Mouse (Mus musculus) granulocyte monocyte progenitor cell, adult 5-6 weeks (primary cell): ENCODE measurements around the gene Nme3. TPM values are rescaled to one million over a fixed set of nuclear protein-coding genes. Genes with fewer than 3 reads are reported as not detected.
"Not testable (repeated sequence)": the region's sequence is repeated elsewhere in the genome, so short reads cannot be mapped to it uniquely, and the experiment has no call there.

ENCODE experiments used
- ATAC-seq: replicated peaks from 2 replicates; pipeline ENCODE4 v1.8.0; 2016; ENCODE audit warnings: mild to moderate bottlenecking, moderate TSS enrichment, inconsistent platforms; ENCODE audit not compliant: poor library complexity, severe bottlenecking
- total RNA-seq, 2 experiments: library from RNA; stranded (forward) in 1 of 2; stranded (reverse) in 1 of 2; fragments of 200-712, 200-1000 nt in 1 of 2; fragments of >200 nt in 1 of 2; fragmentation: Nextera tagmentation in 1 of 2; gene quantifications; 2 replicates each; pipeline ENCODE4 v1.2.3; 2014 to 2017

The Nme3 gene
- total RNA-seq, 2 experiments from 2014 or later, result 18.8 to 21.2 TPM

GRCm38 (mm10) chr17:24898041-24898854, 1.9 kb downstream of the Nme3 start:
- ATAC-seq, result no peak

- ATAC-seq, result no peak
Observed at GRCm38 (mm10) chr17:24899153-24899552, 2.9 kb downstream of the Nme3 start.

- ATAC-seq, result no peak
Observed at GRCm38 (mm10) chr17:24900014-24900413, 3.7 kb downstream of the Nme3 start.

DNA sequence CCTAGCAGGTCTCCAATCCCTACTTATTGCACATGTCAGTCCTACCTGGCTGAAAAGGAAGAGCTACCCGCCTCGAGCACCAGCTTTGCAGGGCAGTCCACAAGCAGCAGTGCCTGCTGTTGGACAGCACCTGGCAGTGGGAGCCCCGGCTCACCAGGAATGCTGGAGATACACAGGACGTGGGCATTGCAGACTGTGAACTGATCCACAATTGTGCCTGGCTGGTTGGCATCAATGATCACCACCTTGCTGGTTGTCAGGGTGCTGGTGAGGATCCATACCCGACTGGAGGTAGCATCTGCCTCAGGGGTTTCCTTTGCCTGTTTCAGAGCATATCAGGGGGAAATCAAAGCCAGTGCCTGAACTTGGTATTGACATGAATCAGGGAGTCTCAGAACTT, 5.8 kb downstream of the Nme3 start:
- ATAC-seq, result no peak

GRCm38 (mm10) chr17:24902671-24903474, 6.6 kb downstream of the Nme3 start:
- peak; percentile 43 for ATAC-seq

GRCm38 (mm10) chr17:24903767-24904166, 7.5 kb downstream of the Nme3 start:
- no peak for ATAC-seq

GRCm38 (mm10) chr17:24907591-24907990, 11.3 kb downstream of the Nme3 start:
- no peak for ATAC-seq

DNA sequence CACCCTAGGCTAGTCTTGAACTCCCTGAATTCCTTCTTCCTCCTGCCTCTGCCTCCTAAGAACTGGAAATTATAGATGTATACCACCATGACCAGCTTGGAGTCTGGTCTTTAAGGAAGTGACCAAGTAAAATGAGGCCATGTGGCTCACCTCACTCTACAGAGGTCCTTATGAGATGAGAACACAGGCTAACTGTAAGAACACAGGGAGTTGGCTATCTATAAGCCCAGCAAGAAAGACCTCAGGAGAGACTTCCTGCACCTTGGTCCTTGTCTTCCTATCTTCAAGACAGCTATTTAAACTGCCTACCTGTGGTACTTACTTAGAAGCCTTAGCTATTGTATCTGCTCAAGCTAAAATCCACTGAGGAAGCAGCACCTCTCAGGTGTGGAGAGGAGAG, 17.7 kb downstream of the Nme3 start:
- ATAC-seq, result no peak

- ATAC-seq, result no peak
Observed at GRCm38 (mm10) chr17:24923246-24923645, 26.9 kb downstream of the Nme3 start.

- no peak for ATAC-seq
Observed at GRCm38 (mm10) chr17:24929506-24929905, 33.2 kb downstream of the Nme3 start.

GRCm38 (mm10) chr17:24932431-24932830, 36.1 kb downstream of the Nme3 start:
- ATAC-seq, result no peak

DNA sequence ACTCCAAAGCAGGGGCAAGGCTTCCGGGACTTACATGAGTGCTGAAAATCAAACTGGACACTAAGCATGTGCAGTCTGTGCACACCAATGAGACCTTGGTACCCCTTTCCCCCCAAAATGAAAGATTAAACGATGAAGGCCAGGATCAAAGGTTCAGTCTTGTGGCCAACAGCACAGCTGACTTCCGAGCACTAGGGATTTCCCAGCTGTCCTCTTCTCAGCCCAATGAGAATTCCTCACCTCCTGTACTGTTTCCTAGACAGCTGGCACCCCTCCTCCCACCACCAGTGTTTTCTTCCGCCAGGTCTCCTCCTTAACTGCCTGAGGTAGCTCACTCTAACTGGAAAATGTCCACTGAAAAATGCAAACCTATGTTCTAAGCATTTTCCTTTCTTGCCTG, 36.9 kb downstream of the Nme3 start:
- ATAC-seq, result no peak

GRCm38 (mm10) chr17:24934926-24935325, 38.6 kb downstream of the Nme3 start:
- ATAC-seq, result no peak

- peak; percentile 15 for ATAC-seq
Observed at GRCm38 (mm10) chr17:24935666-24936065, 39.4 kb downstream of the Nme3 start.

DNA sequence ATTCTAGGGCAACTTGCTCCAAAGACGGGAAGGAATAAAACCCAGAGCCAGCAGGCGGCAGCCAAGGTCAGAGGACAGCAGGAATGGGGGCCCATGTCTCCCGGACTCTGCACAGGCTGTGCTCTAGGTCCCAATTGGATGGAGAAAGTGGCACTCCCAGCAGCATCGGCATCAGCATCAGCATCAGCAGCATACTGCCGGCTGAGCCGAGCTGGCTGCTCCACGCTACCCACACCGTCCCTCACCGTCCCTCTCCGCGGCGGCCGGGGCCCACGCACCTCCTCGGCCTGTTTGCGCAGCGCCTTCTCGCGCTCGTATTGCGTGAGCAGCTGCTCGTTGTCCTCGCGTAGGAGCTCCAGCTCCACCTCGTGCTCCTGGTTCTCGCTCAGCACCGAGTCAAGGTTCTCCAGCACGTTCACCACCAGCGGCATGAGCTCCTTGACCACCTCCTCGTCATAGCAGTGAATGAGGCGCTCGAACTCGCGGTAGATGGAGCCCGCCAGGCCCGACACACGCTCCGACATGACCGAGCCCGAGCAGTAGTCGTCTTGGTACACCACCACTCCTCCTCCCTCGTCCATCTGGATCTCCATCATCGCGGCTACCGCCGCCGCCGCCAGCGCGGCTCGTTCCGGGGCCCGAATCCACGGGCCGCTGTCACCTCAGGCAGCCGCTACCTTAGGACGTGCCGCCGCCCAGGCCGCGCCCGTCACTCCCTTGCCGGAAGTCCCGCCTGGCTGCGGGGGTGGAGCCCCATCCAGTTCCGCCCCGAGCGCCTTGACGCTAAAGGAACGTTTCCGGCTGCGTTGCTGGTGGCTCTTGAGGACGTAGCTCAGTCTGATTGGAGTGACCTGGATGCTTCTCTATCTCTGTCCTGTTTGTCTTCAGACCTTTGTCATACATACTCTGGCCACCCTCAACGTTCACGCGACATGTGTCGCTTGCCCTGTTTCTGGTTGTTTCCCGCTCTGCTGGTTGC, 40.2 kb downstream of the Nme3 start, which contains the start of gene Mapk8ip3:
Gene Mapk8ip3 (minus strand): TSS at position 719 of the 979 bp plus-strand sequence.
- peak; percentile 92 for ATAC-seq

GRCm38 (mm10) chr17:24937266-24937665, 41.0 kb downstream of the Nme3 start:
- no peak for ATAC-seq

DNA sequence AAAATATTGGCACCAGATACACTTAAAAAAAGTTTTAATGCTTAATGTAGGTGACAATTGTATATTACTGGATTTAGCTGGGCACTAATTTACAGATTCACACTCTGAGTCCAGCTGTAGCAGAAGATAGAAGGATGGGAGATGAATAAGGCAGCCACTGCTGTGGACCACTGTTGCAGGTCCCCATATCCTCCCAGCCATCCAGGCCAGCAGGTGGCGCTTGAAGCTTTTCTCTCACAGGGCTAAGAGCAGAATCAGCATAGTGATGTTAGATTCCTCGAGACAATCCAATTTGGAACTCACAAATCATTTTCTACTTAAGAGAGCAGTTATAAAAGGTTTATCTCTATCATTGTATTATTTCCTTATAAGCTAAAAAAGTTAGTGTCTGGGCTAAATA, 46.2 kb downstream of the Nme3 start:
- ATAC-seq, result peak; percentile 65; the same call in 1 of the 2 replicates

- ATAC-seq, result no peak
Observed at GRCm38 (mm10) chr17:24943036-24943435, 46.7 kb downstream of the Nme3 start.

GRCm38 (mm10) chr17:24943589-24943988, 47.3 kb downstream of the Nme3 start:
- ATAC-seq, result not testable (repeated sequence)
